Mouse (Mus musculus) cerebellum, postnatal 4 days (tissue): ENCODE data around the gene Spata31d1a.
"Not testable (repeated sequence)": the region's sequence is repeated elsewhere in the genome, so short reads cannot be mapped to it uniquely, and the experiment has no call there.

Source experiments
- DNase-seq, 2 experiments: peaks; one replicate each; pipeline ENCODE4 v3.0.0; 2022; ENCODE audit warnings: low spot score in 2 of 2, mixed read lengths in 1 of 2

The Spata31d1a gene

DNA sequence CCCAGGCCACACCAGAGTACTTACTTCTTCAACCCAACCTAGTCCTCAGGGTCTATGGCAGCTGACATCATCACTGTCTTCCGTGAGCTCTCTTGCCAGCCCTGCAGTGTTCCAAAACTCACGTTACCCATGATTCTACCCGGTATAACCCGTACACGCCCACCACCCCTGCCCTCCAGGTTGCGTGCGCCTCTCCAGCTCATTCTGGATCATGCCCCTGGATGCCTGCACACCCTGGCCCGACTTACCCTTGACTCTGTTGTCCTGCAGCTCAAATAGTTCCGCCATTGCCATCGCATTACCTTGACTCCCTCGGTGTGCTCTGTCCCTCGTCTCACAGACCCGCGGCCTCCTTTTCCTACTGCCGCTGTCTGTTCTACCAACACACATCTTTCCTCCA lies at the start of gene Spata31d1a:
Gene Spata31d1a, minus strand, starts transcription at position 101 of the 400 bp plus-strand sequence.
- no peak for DNase-seq

DNA sequence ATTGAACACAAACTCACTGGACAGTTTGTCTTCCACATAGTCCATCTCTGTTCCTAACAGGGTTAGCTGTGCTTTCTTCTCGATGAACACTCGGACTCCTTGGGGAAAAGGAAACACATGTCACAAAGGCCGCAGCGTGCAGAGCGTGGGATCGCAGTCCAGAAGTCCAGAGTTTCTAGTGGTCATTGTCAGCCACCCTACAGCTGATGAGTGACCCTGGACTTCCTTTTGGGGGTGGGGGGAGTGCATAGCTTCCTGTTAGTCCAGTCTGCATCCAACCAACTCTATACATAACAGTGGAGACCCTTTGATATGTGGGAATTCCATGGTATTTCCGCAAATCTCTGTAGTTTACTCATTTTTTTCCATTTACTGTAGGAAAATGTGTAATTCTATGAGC lies 46.8 kb upstream of the Spata31d1a start:
- no peak for DNase-seq

DNA sequence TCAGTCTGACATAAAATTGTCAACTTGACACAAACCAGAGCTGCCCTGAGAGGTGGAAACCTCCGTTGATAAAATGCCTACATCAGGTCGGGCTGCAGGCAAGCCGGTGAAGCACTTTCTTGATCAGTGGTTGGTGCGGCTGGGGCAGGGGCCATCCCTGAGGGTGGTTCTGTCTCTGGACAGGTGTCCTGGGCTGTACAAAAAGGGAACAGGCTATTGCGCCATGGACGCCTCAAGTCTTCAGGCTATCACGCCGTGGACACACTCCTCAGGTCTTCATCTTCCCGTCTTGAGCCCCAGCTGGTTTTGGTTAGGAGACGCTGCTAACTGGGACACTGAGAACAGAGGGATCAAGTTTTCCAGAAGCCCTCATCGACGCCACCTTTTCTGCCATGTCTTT lies 40.2 kb upstream of the Spata31d1a start:
- DNase-seq: no peak

DNA sequence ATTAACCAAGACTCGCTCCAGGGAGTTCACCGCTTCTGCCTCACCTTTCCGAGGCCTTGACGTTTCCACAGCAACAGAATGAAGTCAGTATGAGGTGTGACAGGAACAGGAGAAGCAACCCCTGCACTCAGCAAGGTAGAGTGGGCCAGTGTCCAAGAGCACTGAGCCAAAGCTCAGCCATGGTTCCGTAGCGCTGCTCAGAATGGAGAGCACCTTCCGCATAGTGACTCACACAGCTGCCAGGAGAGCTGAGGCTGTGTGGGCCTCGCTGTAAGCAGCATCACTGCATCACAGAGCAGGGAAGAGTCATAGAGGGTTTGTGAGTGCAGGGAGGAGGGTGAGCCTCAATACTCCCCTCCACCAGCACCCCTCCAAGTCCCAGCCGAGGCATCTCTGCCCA lies 36.6 kb upstream of the Spata31d1a start, which contains the start of gene 1700014D04Rik:
Gene 1700014D04Rik, minus strand, starts transcription at position 42 of the 400 bp plus-strand sequence.
- DNase-seq: no peak

DNA sequence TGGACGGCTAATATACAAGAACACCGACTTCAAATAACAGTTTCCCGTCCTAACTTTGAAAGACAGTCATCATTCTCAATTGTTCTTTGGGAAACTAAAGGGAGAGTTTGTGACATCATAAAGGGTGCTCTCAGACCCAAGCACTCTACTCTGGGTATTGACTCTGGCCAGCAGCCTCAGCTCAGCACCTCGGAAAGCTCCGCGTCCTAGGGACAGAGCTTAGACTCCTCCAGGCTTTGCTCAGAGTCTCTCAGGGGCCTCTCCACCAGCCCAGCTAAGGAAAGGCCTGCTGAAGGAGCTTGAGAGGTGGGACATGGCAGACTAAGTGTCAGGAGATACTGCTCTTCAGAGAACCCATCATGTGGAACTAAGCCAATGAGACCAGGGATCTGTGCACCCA lies 36.0 kb upstream of the Spata31d1a start:
- DNase-seq: no peak

DNA sequence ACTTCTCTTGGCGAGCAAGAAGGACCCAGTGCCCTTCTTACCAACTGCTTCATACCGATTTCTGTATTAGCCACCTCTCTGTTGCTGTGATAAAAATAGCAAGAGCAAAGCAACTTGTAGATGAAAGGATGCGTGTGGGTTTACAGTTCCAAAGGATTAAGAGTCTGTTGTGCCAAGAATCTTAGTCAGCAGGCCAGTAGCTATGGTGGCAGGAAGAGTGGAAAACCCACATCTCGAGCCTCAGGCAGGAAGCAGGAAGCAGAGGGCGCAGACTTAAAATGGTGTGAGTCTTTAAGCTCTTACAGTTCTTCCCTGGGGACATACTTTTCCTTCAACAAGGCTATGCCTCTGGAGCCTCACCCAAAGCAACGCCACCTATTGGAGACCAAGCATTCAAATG lies 35.3 kb upstream of the Spata31d1a start:
- no peak for DNase-seq

DNA sequence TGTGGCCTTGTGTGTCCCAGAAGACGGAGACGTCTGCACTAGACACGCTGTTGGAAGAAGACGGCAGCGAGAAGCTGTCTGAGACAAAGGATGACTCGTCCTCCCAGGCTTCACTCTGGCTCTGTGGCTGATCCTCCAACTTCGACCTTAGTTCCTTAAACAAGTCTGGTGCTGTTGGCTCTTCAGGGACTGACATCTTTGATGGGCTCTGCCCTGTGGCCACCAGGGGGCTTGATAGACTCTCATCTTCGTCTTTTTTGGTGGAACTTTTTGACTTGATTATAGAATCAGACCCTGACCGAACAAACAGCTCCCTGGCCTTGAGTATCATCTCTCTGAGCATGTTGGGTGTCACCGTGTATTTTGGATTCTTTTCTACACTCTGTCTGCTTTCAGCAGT lies 31.6 kb upstream of the Spata31d1a start:
- no peak for DNase-seq

DNA sequence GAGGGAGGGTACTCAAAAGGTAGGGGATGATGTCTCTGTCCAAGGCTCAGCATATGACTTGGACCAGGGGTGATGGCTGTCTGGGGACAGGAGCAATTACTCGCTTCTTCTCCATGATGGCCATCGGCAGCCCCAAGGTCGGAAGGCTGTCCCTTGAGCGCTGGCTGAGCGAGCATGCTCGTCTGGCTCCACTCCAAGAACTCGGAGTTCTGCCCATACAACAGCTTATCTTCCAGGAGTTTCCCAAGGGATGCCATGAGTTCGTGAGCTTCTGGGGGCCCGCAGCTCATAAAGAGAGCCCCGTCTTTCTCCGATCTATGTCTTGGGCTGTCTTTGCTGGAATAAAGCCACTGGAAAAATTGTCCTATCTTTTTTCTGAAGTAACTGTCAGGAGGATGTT lies 31.0 kb upstream of the Spata31d1a start:
- no peak for DNase-seq

DNA sequence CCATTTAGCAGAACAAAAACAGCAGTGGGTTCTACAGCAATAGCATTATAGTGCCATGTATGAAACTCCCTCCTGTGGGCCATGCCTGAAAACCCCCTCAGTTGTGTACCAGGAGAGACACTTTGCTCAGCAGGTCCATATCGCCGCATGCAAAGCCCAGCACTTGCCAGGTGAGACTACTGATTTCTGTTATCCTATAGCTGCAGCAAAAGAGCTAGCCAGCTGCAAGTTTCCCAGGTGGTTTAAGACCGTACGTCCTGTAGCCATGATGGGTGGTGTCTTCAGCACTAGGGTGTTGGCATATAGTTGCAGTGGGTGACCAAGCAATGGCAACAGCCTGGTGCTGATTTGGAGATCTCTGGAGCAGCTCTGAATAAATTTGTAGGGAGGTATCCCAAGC lies 29.3 kb upstream of the Spata31d1a start:
- no peak for DNase-seq

DNA sequence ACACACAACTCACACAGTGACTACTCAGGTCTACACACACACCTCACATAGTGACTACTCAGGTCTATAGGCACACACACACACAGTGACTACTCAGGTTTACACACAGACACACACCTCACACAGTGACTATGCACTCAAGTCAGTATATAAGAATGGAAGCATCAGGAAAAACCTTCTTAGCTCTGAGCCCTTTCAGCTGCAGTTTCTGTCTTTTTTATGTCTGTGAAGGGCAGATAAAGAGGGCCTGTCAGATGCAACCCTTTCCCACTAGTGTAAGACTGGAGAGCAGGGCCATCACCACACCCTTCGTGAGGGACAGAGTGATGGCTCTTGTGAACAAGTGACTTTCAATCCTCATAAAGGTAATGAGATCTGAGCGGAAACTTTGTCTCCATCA lies 28.3 kb upstream of the Spata31d1a start:
- no peak for DNase-seq

DNA sequence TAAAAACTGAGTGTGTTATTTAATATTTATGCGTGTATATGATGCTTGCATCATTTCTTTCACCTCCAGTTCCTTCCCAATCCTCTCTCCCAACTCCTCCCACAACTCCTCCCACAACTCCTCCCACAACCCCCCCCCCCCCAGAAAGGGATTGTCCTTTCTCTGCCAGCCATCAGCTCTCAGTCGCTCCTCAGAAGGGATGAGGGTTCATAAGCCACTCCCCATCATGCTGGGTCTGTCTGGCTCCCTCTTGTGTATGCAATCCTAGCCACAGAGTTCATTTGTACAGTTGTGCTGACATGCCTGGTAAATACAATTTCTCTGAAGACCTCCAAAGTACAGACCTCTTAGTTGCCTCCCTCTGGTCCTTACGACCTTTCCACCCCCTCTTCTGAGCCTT lies 25.1 kb upstream of the Spata31d1a start:
- DNase-seq: no peak

DNA sequence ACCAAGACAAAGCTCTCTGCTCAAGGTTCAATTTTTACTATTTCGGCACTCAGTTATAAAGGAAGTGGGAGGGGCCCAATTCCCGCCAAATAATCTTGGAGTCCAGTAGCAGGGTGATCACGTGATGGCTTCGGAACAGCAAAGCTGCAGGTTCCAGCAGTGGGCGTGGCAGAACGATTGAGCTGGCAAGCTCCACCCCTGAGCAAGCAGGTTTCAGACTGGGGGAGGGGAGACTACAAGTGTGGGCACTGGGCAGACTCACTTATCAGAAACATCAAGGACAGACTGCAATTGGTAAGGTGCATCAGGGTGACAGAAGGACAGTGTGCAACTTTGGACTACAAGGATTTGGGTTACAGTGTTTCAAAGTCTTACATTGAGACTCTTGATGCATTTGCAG lies 24.2 kb upstream of the Spata31d1a start:
- not testable (repeated sequence) for DNase-seq

DNA sequence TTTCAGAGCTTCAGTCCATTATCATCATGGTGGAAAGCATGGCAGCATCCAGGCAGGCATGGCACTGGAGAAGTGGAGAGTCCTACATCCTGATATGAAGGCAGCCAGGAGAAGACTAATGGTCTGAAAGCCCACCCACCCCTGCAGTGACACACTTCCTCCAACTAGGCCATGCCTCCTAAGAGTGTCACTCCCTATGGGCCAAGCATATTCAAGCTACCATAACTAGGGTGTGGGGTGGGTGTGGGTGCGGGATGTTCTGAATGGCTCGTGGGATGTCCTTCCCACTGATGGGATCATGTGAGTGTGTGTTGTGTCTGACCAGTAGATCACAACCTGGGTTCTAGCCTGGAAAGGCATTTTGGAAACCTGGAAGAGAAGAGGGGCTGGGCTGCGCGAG lies 23.8 kb upstream of the Spata31d1a start:
- no peak for DNase-seq

DNA sequence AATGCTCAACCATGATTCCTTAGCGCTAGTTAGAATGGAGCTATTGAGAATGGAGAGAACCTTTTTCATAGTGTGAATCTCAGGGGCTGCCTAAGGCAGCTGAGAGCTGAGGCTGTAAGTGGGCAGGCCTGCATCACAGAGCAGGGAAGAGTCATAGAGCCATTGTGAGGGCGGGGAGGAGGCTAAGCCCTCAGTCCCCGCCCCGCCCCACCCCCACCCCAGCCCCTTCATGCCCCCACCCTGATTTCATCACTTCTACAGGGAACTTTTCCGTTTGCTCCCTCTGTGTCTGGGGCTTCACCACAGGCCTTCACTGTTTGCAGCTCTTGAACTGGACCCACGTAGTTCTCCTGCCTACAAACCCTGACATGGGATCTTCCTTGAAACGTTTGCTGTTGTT lies 21.5 kb upstream of the Spata31d1a start, which contains the start of gene Spata31d1d:
Gene Spata31d1d, minus strand, starts transcription at position 101 of the 400 bp plus-strand sequence.
- DNase-seq: no peak

DNA sequence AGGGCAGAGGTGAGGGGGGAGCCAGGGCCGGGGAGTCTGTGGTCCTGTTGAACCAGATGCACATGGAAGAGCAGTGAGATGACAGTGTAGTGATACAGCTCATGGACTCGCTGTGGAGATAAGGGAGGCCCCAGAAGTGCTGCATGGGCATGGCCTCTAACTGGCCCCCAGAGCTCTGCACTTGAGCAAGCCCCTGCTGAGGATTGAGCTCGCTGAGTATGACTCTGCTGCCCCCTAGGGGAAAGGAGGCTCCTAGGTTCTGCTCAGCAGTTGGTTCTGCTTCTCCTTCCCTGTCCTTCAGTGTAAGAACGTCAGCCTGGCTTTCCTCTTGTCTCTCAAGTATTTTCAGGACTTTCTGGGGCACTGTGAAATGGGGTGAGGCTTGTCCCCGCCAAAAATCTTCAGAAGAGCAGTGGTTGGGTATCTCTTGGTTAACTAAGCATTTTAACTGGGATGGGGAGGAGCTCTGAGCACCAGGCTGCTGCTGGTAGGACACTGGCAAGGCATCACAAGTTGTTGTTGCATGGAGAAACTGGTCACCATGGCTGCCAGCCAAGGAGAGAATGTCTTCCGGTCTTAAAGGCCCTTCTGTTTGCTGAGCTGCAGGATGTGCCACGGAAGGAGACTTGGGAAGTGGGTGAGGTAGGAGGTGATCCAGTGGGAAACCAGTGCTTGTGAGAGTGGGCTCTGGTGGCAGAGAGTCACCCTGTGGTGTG lies 18.4 kb upstream of the Spata31d1a start:
- peak; percentile 73 to 82 for DNase-seq

DNA sequence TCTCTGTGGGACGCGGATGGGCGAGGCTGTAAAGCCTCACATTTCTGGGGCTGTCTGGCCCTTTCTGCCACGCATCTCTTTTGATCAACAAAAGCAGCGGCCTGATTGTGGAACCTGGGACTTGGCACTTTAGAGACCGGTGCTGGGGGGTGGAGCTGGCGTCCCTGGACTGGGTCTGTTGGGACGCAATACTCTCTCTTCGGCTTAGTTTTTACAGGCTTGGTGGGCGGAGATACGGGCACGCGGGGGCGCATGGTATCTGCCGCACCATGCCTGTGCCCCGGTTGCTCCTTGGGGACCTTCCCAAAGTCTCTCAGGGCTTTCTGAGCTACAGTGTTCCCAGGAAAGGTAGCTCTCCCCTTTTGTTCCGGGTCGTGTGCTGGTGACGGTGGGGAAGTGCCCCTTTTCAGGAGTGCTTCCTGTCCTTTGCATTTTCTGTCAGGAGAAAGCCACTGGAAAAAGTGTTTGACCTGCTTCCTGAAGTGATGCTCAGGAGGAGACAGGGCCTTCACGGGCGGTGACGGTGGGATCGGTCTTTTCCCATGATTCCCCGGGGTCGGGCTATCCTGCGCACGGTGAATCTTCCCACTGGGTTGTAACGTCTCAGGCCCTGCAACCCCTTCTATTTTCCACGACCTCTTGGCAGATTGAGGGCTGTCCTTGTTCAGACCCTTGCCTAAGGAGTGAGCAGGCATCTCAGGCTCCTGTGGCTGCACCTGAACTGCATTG lies 16.2 kb upstream of the Spata31d1a start:
- no peak for DNase-seq

DNA sequence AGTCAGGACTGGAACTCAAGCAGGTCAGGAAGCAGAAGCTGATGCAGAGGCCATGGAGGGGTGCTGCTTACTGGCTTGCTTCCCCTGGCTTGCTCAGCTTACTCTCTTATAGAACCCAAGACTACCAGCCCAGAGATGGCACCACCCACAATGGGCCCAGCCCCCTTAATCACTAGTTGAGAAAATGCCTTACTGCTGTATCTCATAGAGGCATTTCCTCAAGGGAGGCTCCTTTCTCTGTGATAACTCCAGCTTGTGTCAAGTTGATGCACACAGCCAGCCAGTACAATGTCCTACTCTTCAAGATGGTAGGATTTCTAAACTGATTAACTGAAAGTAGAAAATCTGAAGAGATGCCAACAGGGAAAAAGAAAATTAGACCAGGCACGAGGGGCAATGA lies 12.0 kb upstream of the Spata31d1a start:
- not testable (repeated sequence) for DNase-seq

DNA sequence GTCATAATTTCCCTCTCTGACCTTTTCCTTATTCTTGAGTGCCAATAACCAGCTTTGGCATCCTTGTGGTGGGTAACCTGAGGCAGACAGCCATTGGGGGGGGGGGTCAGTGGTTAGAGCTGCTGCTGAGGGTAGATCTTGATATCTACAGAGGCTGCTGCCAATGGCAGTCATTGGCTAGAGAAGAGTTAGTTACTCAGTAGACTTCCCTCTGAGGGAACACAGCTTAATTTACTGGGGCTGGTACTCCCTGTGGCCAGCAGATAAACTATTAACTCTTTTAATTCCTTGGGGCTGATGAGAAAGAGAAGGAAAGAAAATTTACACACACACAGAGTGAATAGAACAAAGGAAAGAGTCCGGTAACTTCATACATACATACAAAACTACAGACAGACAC lies 9.3 kb upstream of the Spata31d1a start:
- no peak for DNase-seq

DNA sequence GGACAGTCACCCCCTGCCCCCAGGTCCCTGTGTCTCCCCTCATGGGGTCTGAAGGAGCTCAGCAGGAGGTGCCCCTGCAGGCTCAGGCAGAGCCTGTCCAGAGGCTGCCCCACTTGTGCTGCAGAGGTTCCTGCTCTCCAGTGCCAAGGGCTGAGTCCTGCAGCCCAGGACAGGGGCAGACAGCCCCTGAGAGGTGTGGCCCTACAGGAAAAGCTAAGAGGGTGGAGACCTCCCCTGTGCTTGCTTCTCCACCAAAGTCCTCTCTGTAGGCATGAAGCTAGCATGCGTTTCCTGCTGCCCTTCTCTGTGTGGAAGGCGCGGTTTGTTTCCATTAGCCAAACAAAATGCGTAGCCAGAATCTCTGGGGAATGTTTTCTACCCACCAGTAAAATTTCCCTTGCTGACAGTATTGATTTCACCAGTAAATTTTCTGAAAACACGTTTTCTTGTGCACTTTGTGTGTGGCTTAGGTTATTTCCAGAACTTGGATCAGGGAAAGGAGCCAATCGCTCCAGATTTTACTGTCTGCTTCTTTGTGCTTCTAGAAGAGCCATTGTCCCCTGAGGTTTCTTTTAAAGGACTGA lies 8.8 kb upstream of the Spata31d1a start:
- DNase-seq: not testable (repeated sequence)

DNA sequence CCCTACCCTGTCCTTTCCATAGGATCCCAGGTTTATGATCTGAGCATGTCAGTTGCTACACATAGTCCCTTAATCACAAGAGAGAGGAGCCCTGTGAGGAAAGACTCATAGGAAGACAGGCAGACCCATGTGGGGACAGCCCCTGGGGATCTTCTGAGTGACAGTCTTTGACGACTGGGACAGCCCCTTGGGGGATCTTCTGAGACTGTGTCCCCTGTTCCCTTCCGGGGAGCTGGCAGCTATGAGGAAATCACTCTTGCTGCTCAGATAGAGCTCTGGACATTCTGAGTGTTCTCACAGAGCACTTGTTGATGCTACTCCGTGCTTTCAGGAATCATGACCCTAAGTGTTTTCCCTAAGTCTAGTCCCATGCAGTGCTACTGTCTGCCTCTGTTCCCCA lies 3.6 kb upstream of the Spata31d1a start:
- no peak for DNase-seq

DNA sequence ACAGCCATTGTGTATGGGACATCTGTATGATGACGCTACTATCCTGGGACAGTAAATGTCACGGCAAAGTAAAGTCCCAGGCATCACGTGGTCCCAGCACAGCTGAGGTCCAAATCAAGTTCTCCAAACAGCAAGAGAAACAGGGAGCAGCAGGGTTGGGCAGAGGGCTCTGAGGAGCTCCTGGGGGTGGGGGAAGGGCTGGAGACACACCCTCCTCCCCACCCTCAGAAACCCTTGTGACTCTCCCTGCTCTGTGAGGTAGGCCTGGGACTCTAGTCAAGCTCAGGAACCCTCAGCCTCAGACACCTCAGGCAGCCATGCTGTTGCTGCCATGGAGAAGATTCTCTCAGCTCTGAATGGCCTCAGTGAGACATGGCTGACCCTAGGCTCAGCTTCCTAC lies 1.9 kb upstream of the Spata31d1a start, which contains the start of gene Spata31d1b:
Gene Spata31d1b, plus strand, starts transcription at position 301 of the 400 bp plus-strand sequence.
- not testable (repeated sequence) for DNase-seq

DNA sequence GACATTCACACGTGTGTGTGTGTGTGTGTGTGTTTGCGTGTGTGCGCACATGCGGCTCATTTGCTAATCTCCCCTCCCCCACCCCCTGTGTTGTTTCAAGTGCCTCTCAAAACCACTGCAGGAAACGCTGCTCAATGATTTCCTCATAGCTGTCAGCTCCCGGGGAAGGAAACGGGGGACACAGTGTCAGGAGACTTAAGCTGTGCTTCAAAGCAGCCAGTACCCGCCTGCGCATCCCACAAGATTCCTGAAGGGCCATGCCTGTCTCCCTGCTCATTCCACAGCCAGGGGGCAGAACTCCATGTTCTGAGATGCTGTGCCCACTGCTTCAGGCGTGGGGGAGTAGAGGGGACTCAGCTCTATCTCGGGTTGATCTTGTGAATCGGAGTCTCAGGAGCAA lies 5.6 kb downstream of the Spata31d1a start:
- no peak for DNase-seq

DNA sequence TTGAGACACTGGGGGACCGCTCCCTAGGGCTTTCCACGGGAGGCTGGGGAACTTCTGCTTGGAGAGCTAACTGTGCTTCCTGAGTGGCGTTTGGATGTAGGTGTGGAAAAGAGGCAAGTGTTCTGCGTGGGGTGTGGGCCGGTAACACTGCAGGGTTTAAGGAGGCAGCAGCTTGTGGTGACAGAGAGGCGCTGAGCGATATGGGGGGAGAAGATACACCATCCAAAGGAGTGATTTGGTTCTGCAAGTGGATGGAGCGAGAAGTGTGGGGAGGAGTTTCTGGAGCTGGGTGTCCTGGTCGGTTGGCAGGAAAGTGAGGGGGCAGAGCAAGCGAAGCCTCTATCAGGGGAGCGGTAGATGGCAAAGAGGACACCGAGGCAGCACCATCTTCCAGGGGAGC lies 6.6 kb downstream of the Spata31d1a start:
- DNase-seq: no peak
